Mouse (Mus musculus): ENCODE results near the gene Olfr893. TPM values are rescaled to one million over a fixed set of nuclear protein-coding genes. Genes with fewer than 3 reads are reported as not detected.
"Not testable (repeated sequence)": the region's sequence is repeated elsewhere in the genome, so short reads cannot be mapped to it uniquely, and the experiment has no call there.

Gene Olfr893
- total RNA-seq (2021), result not detected in 2 replicates
- long read RNA-seq, experiment 1, result 0 reads
- long read RNA-seq, experiment 2, result 0 reads

GRCm38 (mm10) chr9:38208065-38208464 is at the start of gene Olfr893:
Gene Olfr893, plus strand, starts transcription at chr9:38208365.
- DNase-seq, result no peak

- DNase-seq, result not testable (repeated sequence)
These were observed 39.8 kb upstream of the Olfr893 start for GRCm38 (mm10) chr9:38168341-38168740.

GRCm38 (mm10) chr9:38180721-38181120 is 27.4 kb upstream of the Olfr893 start, which contains the start of gene Olfr891:
Gene Olfr891, minus strand, starts transcription at chr9:38180821.
- DNase-seq, result no peak

GRCm38 (mm10) chr9:38217755-38218154 is 9.6 kb downstream of the Olfr893 start, which contains the start of gene Olfr894:
Gene Olfr894, plus strand, starts transcription at chr9:38218055.
- DNase-seq, result no peak

- no peak for DNase-seq
These were observed 44.3 kb downstream of the Olfr893 start, which contains the start of gene Olfr143 for GRCm38 (mm10) chr9:38252474-38252873. Gene Olfr143, plus strand, starts transcription at chr9:38252774.

Other genes with a start within 250 kb of the Olfr893 start
- gene Olfr881, start 216.5 kb upstream of the Olfr893 start, total RNA-seq (2021), result not detected in 2 replicates
- gene Olfr883, start 182.6 kb upstream of the Olfr893 start, total RNA-seq (2021), result not detected in 2 replicates
- not detected in 2 replicates for gene Olfr884, start 161.8 kb upstream of the Olfr893 start, total RNA-seq (2021)
- gene Olfr885, start 147.0 kb upstream of the Olfr893 start, total RNA-seq (2021), result not detected in 2 replicates
- not detected in 2 replicates for gene Olfr887, start 124.3 kb upstream of the Olfr893 start, total RNA-seq (2021)
- gene Olfr888, start 100.2 kb upstream of the Olfr893 start, total RNA-seq (2021), result not detected in 2 replicates
- gene Olfr889, start 93.2 kb upstream of the Olfr893 start, total RNA-seq (2021), result 0.11 and 0.19 TPM in 2 replicates
- gene Olfr890, start 65.8 kb upstream of the Olfr893 start, total RNA-seq (2021), result not detected in 2 replicates
- not detected in 2 replicates for gene Olfr891, start 27.5 kb upstream of the Olfr893 start, total RNA-seq (2021)
- not detected in 2 replicates for gene Olfr894, start 9.7 kb downstream of the Olfr893 start, total RNA-seq (2021)
- gene Olfr143, start 44.4 kb downstream of the Olfr893 start, total RNA-seq (2021), result not detected in 2 replicates
- not detected in 2 replicates for gene Olfr895, start 59.5 kb downstream of the Olfr893 start, total RNA-seq (2021)
- not detected in 2 replicates for gene Olfr896-ps1, start 82.7 kb downstream of the Olfr893 start, total RNA-seq (2021)
- gene Olfr25, start 120.7 kb downstream of the Olfr893 start, total RNA-seq (2021), result not detected in 2 replicates
- gene Olfr898, start 140.0 kb downstream of the Olfr893 start, total RNA-seq (2021), result not detected in 2 replicates
- not detected in 2 replicates for gene Olfr250, start 158.5 kb downstream of the Olfr893 start, total RNA-seq (2021)
- not detected in 2 replicates for gene Olfr251, start 168.7 kb downstream of the Olfr893 start, total RNA-seq (2021)
- gene Olfr147, start 193.3 kb downstream of the Olfr893 start, total RNA-seq (2021), result not detected in 2 replicates
- gene Olfr901, start 221.1 kb downstream of the Olfr893 start, total RNA-seq (2021), result not detected in 2 replicates
- not detected in 2 replicates for gene Olfr902, start 239.3 kb downstream of the Olfr893 start, total RNA-seq (2021)